Mouse (Mus musculus) liver, embryonic 13.5 days (tissue): ENCODE data around the gene Eea1. TPM values are rescaled to one million over a fixed set of nuclear protein-coding genes. Genes with fewer than 3 reads are reported as not detected.

Experiments used
- ATAC-seq: fragments of 200-750 bp; cut with Nextera tagmentation; 2 replicates; pipeline ENCODE4 v1.8.0; 2017; ENCODE audit warnings: low read depth, mild to moderate bottlenecking, moderate number of reproducible peaks, moderate library complexity
- DNase-seq: peaks from one replicate; pipeline ENCODE4 v3.0.0; 2022
- H3K27ac ChIP-seq: fragments of 300-500 bp; sonication (generic); 2 replicates; pipeline ENCODE4 v1.5.1; 2015; ENCODE audit warnings: moderate library complexity, mild to moderate bottlenecking, inconsistent platforms
- H3K27me3 ChIP-seq: fragments of 300-500 bp; sonication (generic); 2 replicates; pipeline ENCODE4 v1.6.1; 2015; ENCODE audit warnings: mild to moderate bottlenecking, inconsistent platforms
- H3K36me3 ChIP-seq: fragments of 300-500 bp; sonication (generic); 2 replicates; pipeline ENCODE4 v1.6.1; 2015; ENCODE audit warnings: mild to moderate bottlenecking, inconsistent platforms
- H3K4me1 ChIP-seq: fragments of 300-500 bp; sonication (generic); replicated peaks from 2 replicates; pipeline ENCODE4 v1.6.1; 2015; ENCODE audit warnings: inconsistent platforms
- H3K4me2 ChIP-seq: fragments of 300-500 bp; sonication (generic); 2 replicates; pipeline ENCODE4 v1.6.1; 2015; ENCODE audit warnings: inconsistent platforms, mild to moderate bottlenecking, moderate library complexity
- H3K4me3 ChIP-seq: fragments of 300-500 bp; sonication (generic); replicated peaks from 2 replicates; pipeline ENCODE4 v1.5.1; 2015; ENCODE audit warnings: mild to moderate bottlenecking, inconsistent platforms
- H3K9ac ChIP-seq: fragments of 300-500 bp; sonication (generic); 2 replicates; pipeline ENCODE4 v1.6.1; 2015; ENCODE audit warnings: mild to moderate bottlenecking, inconsistent platforms
- H3K9me3 ChIP-seq: fragments of 300-500 bp; sonication (generic); replicated peaks from 2 replicates; pipeline ENCODE4 v1.6.1; 2016; ENCODE audit warnings: inconsistent platforms
- WGBS: fragments of 180-500 bp; shearing (Covaris S2); methylation state at CpG from one replicate; pipeline ENCODE4 v1.1.7; 2015; ENCODE audit not compliant: insufficient replicate concordance; 5-methylcytosine and 5-hydroxymethylcytosine counted together
- polyA plus RNA-seq: library from polyadenylated mRNA; unstranded; fragments of >200 nt; fragmentation: Nextera tagmentation; extraction: Ambion mirVana; gene quantifications from 2 replicates; pipeline ENCODE4 v1.2.1, GENCODE M21; 2015

The Eea1 gene
- polyA plus RNA-seq: 10.3 and 10.6 TPM in 2 replicates

GRCm38 (mm10) chr10:95940046-95940900, at the start of gene Eea1:
Gene Eea1, plus strand, starts transcription at chr10:95940650.
- Histone ChIP-seq H3K9me3 (no peaks in the 10 kb centered on the region), H3K4me3 (peak within 1 kb of the TSS; percentile 88), H3K27ac (peak within 1 kb of the TSS; percentile 93), H3K4me2 (peak within 1 kb of the TSS; percentile 94), H3K27me3 (no peaks in the 10 kb centered on the region), H3K36me3 (peaks cover 4% of the 10 kb centered on the region; the same call in 1 of the 2 replicates), H3K9ac (peak within 1 kb of the TSS; percentile 94), H3K4me1 (peaks cover 36% of the 10 kb centered on the region)
- under 1% methylated on average over 56 of the region's 59 CpGs for WGBS
- DNase-seq: peak; percentile 86
- peak; percentile 92 for ATAC-seq

GRCm38 (mm10) chr10:95891214-95891960, 49.1 kb upstream of the Eea1 start:
- Histone ChIP-seq H3K36me3 (no peaks in the 10 kb centered on the region), H3K4me3 (no peak overlapping the region), H3K9me3 (no peaks in the 10 kb centered on the region), H3K4me2 (no peak overlapping the region), H3K4me1 (peaks cover 7% of the 10 kb centered on the region), H3K27ac (no peak overlapping the region), H3K9ac (no peak overlapping the region), H3K27me3 (0 out of 2 replicates have a peak, but pooled peaks cover 8% of the 10 kb centered on the region)
- 58% methylated on average over 7 of the region's 7 CpGs for WGBS
- DNase-seq (no peak), ATAC-seq (no peak)

GRCm38 (mm10) chr10:95892132-95892531, 48.3 kb upstream of the Eea1 start:
- Histone ChIP-seq H3K4me3 (no peak overlapping the region), H3K4me1 (peaks cover 7% of the 10 kb centered on the region), H3K36me3 (no peaks in the 10 kb centered on the region), H3K27me3 (0 out of 2 replicates have a peak, but pooled peaks cover 8% of the 10 kb centered on the region), H3K27ac (no peak overlapping the region), H3K9ac (no peak overlapping the region), H3K4me2 (no peak overlapping the region), H3K9me3 (no peaks in the 10 kb centered on the region)
- DNase-seq: no peak
- no peak for ATAC-seq
- 61% methylated on average over 9 of the region's 9 CpGs for WGBS

- WGBS: 77% methylated on average over 14 of the region's 14 CpGs
- Histone ChIP-seq H3K4me3 (no peak overlapping the region), H3K4me1 (peaks cover 7% of the 10 kb centered on the region), H3K27me3 (0 out of 2 replicates have a peak, but pooled peaks cover 8% of the 10 kb centered on the region), H3K9me3 (no peaks in the 10 kb centered on the region), H3K9ac (no peak overlapping the region), H3K4me2 (no peak overlapping the region), H3K27ac (no peak overlapping the region), H3K36me3 (no peaks in the 10 kb centered on the region)
- DNase-seq: no peak
- no peak for ATAC-seq
Observed at GRCm38 (mm10) chr10:95893291-95893932, 47.0 kb upstream of the Eea1 start.

- Histone ChIP-seq H3K4me2 (peak overlapping the region; percentile 60), H3K27me3 (0 out of 2 replicates have a peak, but pooled peaks cover 8% of the 10 kb centered on the region), H3K27ac (no peak overlapping the region), H3K9ac (no peak overlapping the region; the same call in 1 of the 2 replicates), H3K36me3 (no peaks in the 10 kb centered on the region), H3K4me3 (peak overlapping the region; percentile 35), H3K9me3 (no peaks in the 10 kb centered on the region), H3K4me1 (peaks cover 7% of the 10 kb centered on the region)
- WGBS: 18% methylated on average over 17 of the region's 17 CpGs
- ATAC-seq (no peak), DNase-seq (no peak)
Observed at GRCm38 (mm10) chr10:95894036-95894855, 46.2 kb upstream of the Eea1 start.

GRCm38 (mm10) chr10:95894856-95895386, 45.5 kb upstream of the Eea1 start:
- no peak for DNase-seq
- WGBS: 34% methylated on average over 10 of the region's 10 CpGs
- Histone ChIP-seq H3K4me3 (peak overlapping the region; percentile 35), H3K4me2 (peak overlapping the region; percentile 60), H3K36me3 (no peaks in the 10 kb centered on the region), H3K27me3 (0 out of 2 replicates have a peak, but pooled peaks cover 8% of the 10 kb centered on the region), H3K9me3 (no peaks in the 10 kb centered on the region), H3K27ac (no peak overlapping the region), H3K4me1 (peaks cover 7% of the 10 kb centered on the region), H3K9ac (no peak overlapping the region; the same call in 1 of the 2 replicates)
- no peak for ATAC-seq

GRCm38 (mm10) chr10:95898471-95899154, 41.8 kb upstream of the Eea1 start:
- no peaks in the 10 kb centered on the region for H3K9me3 ChIP-seq

GRCm38 (mm10) chr10:95904668-95905067, 35.8 kb upstream of the Eea1 start:
- Histone ChIP-seq H3K4me2 (no peak overlapping the region), H3K9ac (no peak overlapping the region), H3K9me3 (no peaks in the 10 kb centered on the region), H3K36me3 (no peaks in the 10 kb centered on the region), H3K4me1 (peaks cover 9% of the 10 kb centered on the region), H3K27ac (no peak overlapping the region), H3K27me3 (no peaks in the 10 kb centered on the region), H3K4me3 (no peak overlapping the region)
- WGBS: 45% methylated on average over 6 of the region's 6 CpGs
- ATAC-seq: no peak
- no peak for DNase-seq

More at GRCm38 (mm10) chr10:95898471-95899154, 41.8 kb upstream of the Eea1 start:
- Histone ChIP-seq H3K4me1 (peaks cover 7% of the 10 kb centered on the region), H3K27ac (no peak overlapping the region), H3K9ac (no peak overlapping the region), H3K36me3 (no peaks in the 10 kb centered on the region), H3K4me2 (no peak overlapping the region), H3K4me3 (no peak overlapping the region), H3K27me3 (no peaks in the 10 kb centered on the region)
- 42% methylated on average over 5 of the region's 5 CpGs for WGBS
- no peak for DNase-seq
- ATAC-seq: no peak

GRCm38 (mm10) chr10:95909246-95909909, 31.1 kb upstream of the Eea1 start:
- Histone ChIP-seq H3K4me2 (no peak overlapping the region), H3K9ac (no peak overlapping the region), H3K4me3 (no peak overlapping the region), H3K27ac (no peak overlapping the region), H3K4me1 (peaks cover 14% of the 10 kb centered on the region), H3K9me3 (no peaks in the 10 kb centered on the region), H3K27me3 (no peaks in the 10 kb centered on the region), H3K36me3 (no peaks in the 10 kb centered on the region)
- WGBS: 67% methylated on average over 4 of the region's 4 CpGs
- peak; percentile 78 for ATAC-seq
- DNase-seq: no peak
